Mouse (Mus musculus): ENCODE data around the gene Jade3. TPM values are rescaled to one million over a fixed set of nuclear protein-coding genes. Genes with fewer than 3 reads are reported as not detected.

Gene Jade3
- 1 to 10 TPM; 4.9 to 5.7 TPM for total RNA-seq (2023)

GRCm38 (mm10) chrX:20425140-20425838, at the start of gene Jade3:
Jade3 (plus strand) TSS chrX:20425688.

GRCm38 (mm10) chrX:20549532-20549931, 124.0 kb downstream of the Jade3 start, which contains the start of gene Rgn:
Rgn (plus strand) TSS chrX:20549787.

Other genes with a start within 250 kb of the Jade3 start
- gene Slc9a7, start 133.9 kb upstream of the Jade3 start, total RNA-seq (2023) = 100 to 1,000 TPM; 103 to 146 TPM
- gene Rp2, start 61.2 kb upstream of the Jade3 start, total RNA-seq (2023) = 10 to 100 TPM; 41.6 to 49.2 TPM
- gene Rgn, start 124.1 kb downstream of the Jade3 start, total RNA-seq (2023) = not detected
- gene Rbm10, start 191.8 kb downstream of the Jade3 start, total RNA-seq (2023) = 10 to 100 TPM; 51.1 to 60.3 TPM
- 100 to 1,000 TPM; 110 to 133 TPM for gene Ndufb11, start 191.9 kb downstream of the Jade3 start, total RNA-seq (2023)
- gene Uba1, start 232.6 kb downstream of the Jade3 start, total RNA-seq (2023) = 100 to 1,000 TPM; 198 to 224 TPM